Mouse (Mus musculus) adrenal gland, postnatal 36 days (tissue): ENCODE measurements at regions not wholly inside any gene's neighbourhood (a gene's known extent, or its start where the extent isn't known, plus 50 kb on each side); places are given as distances from the start of the nearest gene placed in this dataset.

Experiments used
- DNase-seq, 2 experiments: peaks; one replicate each; pipeline ENCODE4 v3.0.0; 2021; ENCODE audit warnings: mixed read lengths in 1 of 2

GRCm38 (mm10) chr2:57772315-57772714, 225.4 kb upstream of the Galnt5 start:
- no peak for DNase-seq

DNA sequence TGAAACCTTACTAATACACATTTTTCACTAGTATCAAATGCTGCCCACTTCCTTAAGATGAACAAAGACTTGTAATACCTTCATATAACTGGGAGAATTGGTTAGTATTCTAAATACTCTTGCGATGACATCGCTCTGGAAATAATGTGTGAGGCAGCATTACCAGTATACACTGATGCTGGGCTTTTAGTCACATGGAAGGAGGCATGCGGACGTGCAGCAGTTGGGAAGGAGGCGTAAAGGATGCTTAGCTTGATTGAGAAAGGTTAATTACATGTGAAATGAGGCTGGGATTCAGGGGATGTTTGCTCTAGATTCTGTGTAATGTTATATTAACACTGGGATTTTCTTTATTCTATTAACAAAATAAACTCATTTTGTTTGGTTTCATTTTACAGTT, 221.5 kb upstream of the Galnt5 start:
- no peak for DNase-seq

- no peak for DNase-seq
These were observed 216.8 kb upstream of the Galnt5 start for GRCm38 (mm10) chr2:57780836-57781235.

DNA sequence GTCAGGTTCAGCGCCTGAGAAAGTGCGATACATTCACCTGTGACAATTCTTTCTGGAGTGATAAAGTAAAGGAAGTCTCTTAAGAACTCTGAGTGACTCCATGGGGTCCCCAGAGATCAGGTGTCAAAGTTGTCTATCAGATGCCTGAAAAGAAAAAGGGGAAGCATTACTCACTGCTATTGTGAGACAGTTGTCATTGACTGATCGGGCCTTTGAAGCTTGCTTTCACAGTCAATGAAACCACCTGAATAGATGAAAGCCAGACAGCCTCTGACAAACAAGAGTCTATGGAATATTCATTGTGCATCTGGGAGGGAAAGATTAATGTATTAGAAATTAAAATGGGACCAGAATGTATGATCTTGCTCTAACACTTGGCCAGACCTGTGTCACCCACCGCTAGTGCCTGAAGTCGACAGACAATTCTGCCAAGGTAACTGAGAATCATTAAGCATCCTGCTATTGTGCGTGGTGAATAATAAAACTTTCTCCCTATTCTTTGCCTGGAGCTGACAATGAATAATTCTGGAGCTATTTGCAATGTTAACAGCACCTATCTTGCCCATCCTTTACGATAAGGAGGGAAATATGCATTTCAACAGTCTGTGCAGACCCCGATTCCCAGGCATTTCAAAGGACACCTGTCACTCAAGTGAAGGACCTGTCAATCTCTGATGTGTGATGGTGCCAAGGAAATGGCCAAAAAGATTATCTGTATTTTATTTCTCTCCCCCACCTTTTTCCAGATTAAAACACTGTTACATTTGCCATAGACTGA, 204.0 kb upstream of the Galnt5 start:
- DNase-seq = no peak

- no peak for DNase-seq
These were observed 198.4 kb upstream of the Galnt5 start for GRCm38 (mm10) chr2:57799279-57799678.

- DNase-seq = no peak
These were observed 189.8 kb upstream of the Galnt5 start for GRCm38 (mm10) chr2:57807911-57808310.

DNA sequence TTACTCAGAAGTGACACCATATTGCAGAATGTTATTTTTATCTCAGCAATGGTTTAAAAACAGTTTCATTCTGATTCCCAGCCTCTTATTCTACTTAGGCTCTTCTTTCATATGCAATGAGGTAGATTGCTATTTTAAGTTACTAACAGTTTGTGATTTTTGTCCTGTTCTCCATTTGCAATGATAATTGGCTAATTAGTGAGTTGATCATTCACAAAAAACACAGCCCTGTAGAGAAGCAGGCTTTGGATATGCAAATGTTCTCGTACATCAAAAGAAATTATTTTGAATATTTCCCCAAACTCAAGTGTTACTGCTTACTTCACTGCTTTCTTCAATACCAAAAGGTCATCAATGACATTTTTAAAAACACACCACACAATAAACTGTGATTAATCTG, 184.7 kb upstream of the Galnt5 start:
- DNase-seq = no peak

DNA sequence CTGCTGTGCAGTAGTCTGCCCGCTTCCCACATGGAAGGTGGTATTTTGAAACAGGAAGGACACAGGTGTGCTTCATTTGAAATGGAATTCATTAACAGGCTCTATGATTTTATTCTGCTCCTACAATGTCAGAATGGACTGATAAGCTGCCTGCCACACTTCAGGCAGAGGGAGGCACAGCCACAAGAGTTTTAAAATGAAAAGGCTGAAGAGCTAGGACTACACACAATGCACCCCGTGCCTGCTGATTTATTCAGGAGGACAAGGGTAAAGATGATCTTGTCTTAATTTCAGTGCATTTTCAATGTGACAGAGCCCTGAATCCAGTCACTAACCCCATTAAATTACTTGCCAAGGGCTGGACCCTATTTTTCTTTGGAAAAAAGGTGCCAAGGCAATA, 177.3 kb upstream of the Galnt5 start:
- DNase-seq = no peak

GRCm38 (mm10) chr2:57820923-57821322, 176.8 kb upstream of the Galnt5 start:
- DNase-seq = no peak

- DNase-seq = no peak
These were observed 169.4 kb upstream of the Galnt5 start for GRCm38 (mm10) chr2:57828284-57828683.

- peak; percentile 34 to 63 for DNase-seq
These were observed 164.9 kb upstream of the Galnt5 start for GRCm38 (mm10) chr2:57832565-57833355.

- DNase-seq = peak; percentile 3 to 13
These were observed 152.5 kb upstream of the Galnt5 start for GRCm38 (mm10) chr2:57845135-57845534.

GRCm38 (mm10) chr2:57847707-57848106, 150.0 kb upstream of the Galnt5 start:
- DNase-seq = peak in 1 of 2 experiments; percentile 7

DNA sequence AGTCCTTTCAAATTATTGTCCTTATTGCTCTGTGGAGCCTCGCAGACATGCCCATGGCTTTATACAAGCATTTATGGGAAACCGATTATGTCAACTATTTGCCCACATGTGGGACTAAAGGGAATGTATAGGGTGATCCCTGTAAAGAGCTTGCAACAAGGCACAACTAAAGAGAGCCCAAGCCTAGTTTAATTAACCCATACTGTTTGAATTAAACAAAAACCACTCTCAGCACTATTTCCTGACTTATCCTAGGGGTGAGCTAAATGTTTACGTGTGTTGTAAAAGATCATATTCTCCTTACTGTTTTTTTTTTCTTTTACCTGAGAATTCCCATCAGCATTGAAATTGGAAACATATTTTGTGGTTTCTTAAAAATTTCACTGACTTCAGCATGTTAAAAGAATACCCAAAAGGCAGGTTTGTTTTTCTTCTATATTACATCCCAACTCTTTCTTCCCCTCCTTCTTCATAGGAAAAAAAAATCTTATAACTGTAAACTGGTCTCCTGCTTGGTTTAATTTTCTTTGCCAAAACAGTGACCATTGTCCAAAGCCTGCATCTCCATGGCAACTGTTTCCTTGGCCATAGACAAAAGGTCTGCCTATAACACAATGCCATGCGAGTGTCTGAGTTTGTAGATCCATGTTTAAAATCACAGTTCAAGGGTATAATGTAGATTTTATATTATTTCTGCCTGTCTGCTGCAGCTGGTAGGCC, 148.2 kb upstream of the Galnt5 start:
- DNase-seq = no peak

DNA sequence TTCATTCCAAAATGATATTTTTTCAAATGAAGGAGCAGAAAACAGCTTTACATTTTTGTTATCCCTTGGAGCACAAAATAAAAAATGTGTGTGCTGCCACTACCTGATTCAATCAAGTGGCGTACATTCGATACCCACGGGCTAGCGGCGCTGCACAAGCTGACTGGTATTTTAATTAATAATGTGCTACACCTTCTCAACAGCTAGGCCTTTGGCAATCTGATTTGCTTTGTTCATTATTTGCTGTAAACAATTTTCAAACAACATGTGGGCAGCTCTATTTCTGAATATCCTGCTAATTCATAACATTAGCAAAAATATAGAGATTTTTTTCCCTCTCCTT, 147.7 kb upstream of the Galnt5 start:
- no peak for DNase-seq

- no peak for DNase-seq
These were observed 141.1 kb upstream of the Galnt5 start for GRCm38 (mm10) chr2:57856524-57857107.

GRCm38 (mm10) chr2:57865289-57865688, 132.4 kb upstream of the Galnt5 start:
- peak in 1 of 2 experiments; percentile 16 for DNase-seq

GRCm38 (mm10) chr2:57868046-57868445, 129.6 kb upstream of the Galnt5 start:
- no peak for DNase-seq

DNA sequence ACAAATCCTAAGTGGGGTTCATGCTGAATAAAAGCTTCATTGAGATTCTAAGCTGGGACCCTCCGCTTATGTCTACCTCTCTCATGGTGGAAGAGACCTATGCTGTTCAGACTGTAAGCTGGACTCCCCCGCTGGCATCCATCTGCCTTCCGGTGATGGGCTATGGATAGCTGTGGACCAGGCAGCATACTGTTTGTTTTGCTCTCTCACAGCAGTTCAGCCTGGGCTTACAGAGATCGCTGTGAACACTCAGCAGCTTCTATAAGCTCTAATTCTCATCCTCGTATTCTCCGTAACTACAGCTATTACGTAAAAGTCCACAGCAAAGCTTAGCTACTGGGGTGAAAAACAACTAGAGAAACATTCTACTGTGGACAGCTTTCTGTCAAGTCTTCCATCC, 97.5 kb upstream of the Galnt5 start:
- DNase-seq = no peak

GRCm38 (mm10) chr2:57900580-57901247, 97.0 kb upstream of the Galnt5 start:
- no peak for DNase-seq

- DNase-seq = no peak
These were observed 92.5 kb upstream of the Galnt5 start for GRCm38 (mm10) chr2:57905184-57905583.

GRCm38 (mm10) chr2:57906939-57907338, 90.7 kb upstream of the Galnt5 start:
- DNase-seq = no peak
